Mouse (Mus musculus): ENCODE data around the gene Ppm1b.

- TF ChIP-seq POLR2A (IDR thresholded peaks at IDR 0.05; ENCODE audit: borderline replicate concordance, low read depth, low read length) (no peak), CTCF (IDR thresholded peaks at IDR 0.05; ENCODE audit: low read depth, low read length) (no peak)
These were observed 3.6 kb downstream of the Ppm1b start for GRCm38 (mm10) chr17:84960136-84960535.
